In genomic region chr11:100702081-100702851, GRCm38 (mm10) we compare ENCODE assay signal across 8 mouse cellular contexts. TPM values are rescaled to one million over a fixed set of nuclear protein-coding genes. Genes with fewer than 3 reads are reported as not detected.
DNase-seq lines count a peak whose midpoint lies in the region; ATAC-seq and TF ChIP-seq lines count a peak whose summit lies in the region.

No protein-coding gene starts in this region.

- peak; percentile 81 to 93 for DNase-seq in adrenal gland, adult (ENCODE audit: inconsistent age in 2 of 2, low spot score in 1 of 2)
- DNase-seq in adrenal gland, postnatal 25 days, result no peak
- DNase-seq in ZHBTc4 (ENCODE audit: low read depth, low spot score), result peak; percentile 88
- DNase-seq in embryonic facial prominence, embryonic 10.5 days (ENCODE audit: low spot score), result peak; percentile 67
- DNase-seq in kidney, postnatal 25 days, result peak; percentile 63 to 68
- peak; percentile 89 for DNase-seq in lung, postnatal 0 days (ENCODE audit: low spot score)
- DNase-seq in right cerebral cortex, postnatal 10 days (ENCODE audit: low spot score in 2 of 2), result peak; percentile 75 to 81

- H3K9ac ChIP-seq in heart, embryonic 15.5 days, result no peak overlapping the region
- H3K9ac ChIP-seq in lung, postnatal 0 days (replicated peaks; ENCODE audit: low read depth), result no peak overlapping the region

- peaks cover 43% of the 10 kb centered on the region for H3K4me1 ChIP-seq in embryonic facial prominence, embryonic 10.5 days
- peaks cover 21% of the 10 kb centered on the region for H3K4me1 ChIP-seq in heart, embryonic 15.5 days (replicated peaks)
- H3K4me1 ChIP-seq in lung, postnatal 0 days (ENCODE audit: insufficient read depth, low read depth, low read length), result peaks cover 9% of the 10 kb centered on the region; the same call in 1 of the 2 replicates

- TF ChIP-seq CTCF in lung, postnatal 0 days (IDR thresholded peaks at IDR 0.05), result peak; percentile 94

- WGBS in embryonic facial prominence, embryonic 10.5 days, result 35% methylated on average over 19 of the region's 19 CpGs
- WGBS in heart, embryonic 15.5 days, result 35% methylated on average over 19 of the region's 19 CpGs
- WGBS in lung, postnatal 0 days, result 37% methylated on average over 19 of the region's 19 CpGs

- H3K27me3 ChIP-seq in embryonic facial prominence, embryonic 10.5 days (replicated peaks; ENCODE audit: low read depth, poor library complexity, severe bottlenecking), result peaks cover 9% of the 10 kb centered on the region; the same call in 1 of the 2 replicates
- H3K27me3 ChIP-seq in heart, embryonic 15.5 days, result no peaks in the 10 kb centered on the region; the same call in 1 of the 2 replicates
- H3K27me3 ChIP-seq in lung, postnatal 0 days (replicated peaks; ENCODE audit: insufficient read depth, low read length), result no peaks in the 10 kb centered on the region

- peaks cover 31% of the 10 kb centered on the region for H3K36me3 ChIP-seq in embryonic facial prominence, embryonic 10.5 days (replicated peaks)
- peaks cover 24% of the 10 kb centered on the region for H3K36me3 ChIP-seq in heart, embryonic 15.5 days
- peaks cover 21% of the 10 kb centered on the region; the same call in 1 of the 2 replicates for H3K36me3 ChIP-seq in lung, postnatal 0 days (ENCODE audit: insufficient read depth, low read length)

- peak overlapping the region; percentile 26; the same call in 1 of the 2 replicates for H3K4me3 ChIP-seq in embryonic facial prominence, embryonic 10.5 days
- peak overlapping the region; percentile 24 for H3K4me3 ChIP-seq in heart, embryonic 15.5 days
- peak overlapping the region; percentile 30; the same call in 1 of the 2 replicates for H3K4me3 ChIP-seq in lung, postnatal 0 days (ENCODE audit: low read depth, low read length)

- no peak overlapping the region for H3K27ac ChIP-seq in embryonic facial prominence, embryonic 10.5 days (replicated peaks)
- no peak overlapping the region for H3K27ac ChIP-seq in heart, embryonic 15.5 days
- H3K27ac ChIP-seq in lung, postnatal 0 days (ENCODE audit: low read length), result no peak overlapping the region

- peak overlapping the region; percentile 44 for H3K4me2 ChIP-seq in heart, embryonic 15.5 days
- H3K4me2 ChIP-seq in lung, postnatal 0 days (replicated peaks; ENCODE audit: low read depth, low read length), result peak overlapping the region; percentile 55

- no peak for ATAC-seq in heart, embryonic 15.5 days (replicated peaks; ENCODE audit: insufficient number of reproducible peaks, insufficient read depth, low FRiP score, low read depth)
- peak; percentile 49 for ATAC-seq in lung, postnatal 0 days

- H3K9me3 ChIP-seq in embryonic facial prominence, embryonic 10.5 days, result no peaks in the 10 kb centered on the region
- no peaks in the 10 kb centered on the region for H3K9me3 ChIP-seq in heart, embryonic 15.5 days (replicated peaks)
- no peaks in the 10 kb centered on the region for H3K9me3 ChIP-seq in lung, postnatal 0 days (ENCODE audit: low read length)

- no peak for TF ChIP-seq EP300 in lung, postnatal 0 days (IDR thresholded peaks at IDR 0.05)

RNA-seq across cellular contexts. Expression of gene Dhx58, which starts 1.8 kb away (rescaled TPM):
- total RNA-seq in adrenal gland, postnatal 25 days (2021), result 47.4 and 63.8 TPM in 2 replicates
- polyA plus RNA-seq in embryonic facial prominence, embryonic 10.5 days (2016; fragmentation: Nextera tagmentation; extraction: Ambion mirVana), result 3.3 and 3.6 TPM in 2 replicates
- polyA plus RNA-seq in heart, embryonic 15.5 days (2015; fragmentation: Nextera tagmentation; extraction: Ambion mirVana), result 1.5 and 2.1 TPM in 2 replicates
- 3.1 and 3.3 TPM in 2 replicates for polyA plus RNA-seq in lung, postnatal 0 days (2015; fragmentation: Nextera tagmentation; extraction: Ambion mirVana)

RNA-seq across cellular contexts. Expression of gene Kat2a, which starts 10.0 kb away (rescaled TPM):
- total RNA-seq in adrenal gland, postnatal 25 days (2021), result 52.2 and 53.5 TPM in 2 replicates
- polyA plus RNA-seq in embryonic facial prominence, embryonic 10.5 days (2016; fragmentation: Nextera tagmentation; extraction: Ambion mirVana), result 72.4 and 80.6 TPM in 2 replicates
- polyA plus RNA-seq in heart, embryonic 15.5 days (2015; fragmentation: Nextera tagmentation; extraction: Ambion mirVana), result 26.5 and 36.7 TPM in 2 replicates
- 14.2 and 14.5 TPM in 2 replicates for polyA plus RNA-seq in lung, postnatal 0 days (2015; fragmentation: Nextera tagmentation; extraction: Ambion mirVana)

RNA-seq across cellular contexts. Expression of gene Zfp385c, which starts 10.0 kb away (rescaled TPM):
- 0.43 TPM in 1 of 2 replicates, not detected in the other for total RNA-seq in adrenal gland, postnatal 25 days (2021)
- polyA plus RNA-seq in embryonic facial prominence, embryonic 10.5 days (2016; fragmentation: Nextera tagmentation; extraction: Ambion mirVana), result 1.2 TPM in 2 replicates
- 0.09 and 0.16 TPM in 2 replicates for polyA plus RNA-seq in heart, embryonic 15.5 days (2015; fragmentation: Nextera tagmentation; extraction: Ambion mirVana)
- not detected in 2 replicates for polyA plus RNA-seq in lung, postnatal 0 days (2015; fragmentation: Nextera tagmentation; extraction: Ambion mirVana)

RNA-seq across cellular contexts. Expression of gene Hspb9, which starts 11.4 kb away (rescaled TPM):
- not detected in 2 replicates for total RNA-seq in adrenal gland, postnatal 25 days (2021)
- polyA plus RNA-seq in embryonic facial prominence, embryonic 10.5 days (2016; fragmentation: Nextera tagmentation; extraction: Ambion mirVana), result 0.56 TPM in 1 of 2 replicates, not detected in the other
- not detected in 2 replicates for polyA plus RNA-seq in heart, embryonic 15.5 days (2015; fragmentation: Nextera tagmentation; extraction: Ambion mirVana)
- polyA plus RNA-seq in lung, postnatal 0 days (2015; fragmentation: Nextera tagmentation; extraction: Ambion mirVana), result 0.51 TPM in 1 of 2 replicates, not detected in the other

RNA-seq across cellular contexts. Expression of gene Rab5c, which starts 35.7 kb away (rescaled TPM):
- total RNA-seq in adrenal gland, postnatal 25 days (2021), result 160 and 171 TPM in 2 replicates
- polyA plus RNA-seq in embryonic facial prominence, embryonic 10.5 days (2016; fragmentation: Nextera tagmentation; extraction: Ambion mirVana), result 13.0 and 13.1 TPM in 2 replicates
- 13.0 and 16.2 TPM in 2 replicates for polyA plus RNA-seq in heart, embryonic 15.5 days (2015; fragmentation: Nextera tagmentation; extraction: Ambion mirVana)
- polyA plus RNA-seq in lung, postnatal 0 days (2015; fragmentation: Nextera tagmentation; extraction: Ambion mirVana), result 25.3 and 30.4 TPM in 2 replicates
